Mouse (Mus musculus) liver, embryonic 14.5 days (tissue): ENCODE results near the gene 4930470P17Rik.

Experiments used
- CTCF ChIP-seq: IDR thresholded peaks from 2 replicates; pipeline ENCODE4 v1.5.1; 2016; ENCODE audit warnings: antibody characterized with exemption, low read depth, control low read depth
- EP300 ChIP-seq: IDR thresholded peaks from 2 replicates; pipeline ENCODE4 v1.6.1; 2016; ENCODE audit warnings: antibody characterized with exemption, low read depth

DNA sequence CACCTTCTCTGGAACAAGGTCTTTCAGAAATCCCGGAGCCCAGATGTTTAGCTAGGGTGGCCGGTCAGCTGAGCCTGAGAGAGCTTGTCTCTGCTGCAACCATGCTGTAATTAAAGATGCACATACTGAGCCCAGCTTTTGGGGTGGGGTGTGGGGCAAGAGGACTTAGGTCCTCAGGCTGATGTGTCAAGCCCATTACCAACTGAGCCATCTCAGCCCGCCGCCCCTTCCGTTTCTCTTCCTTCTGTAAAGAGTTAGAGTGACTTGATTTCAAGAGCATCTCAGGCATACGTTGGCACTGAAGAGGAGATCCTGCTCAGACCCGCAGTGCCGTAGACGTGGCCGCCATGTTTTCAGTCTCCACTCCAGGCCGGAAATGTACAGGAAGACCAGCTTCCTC, 38.5 kb upstream of the 4930470P17Rik start:
- TF ChIP-seq CTCF (no peak), EP300 (no peak)
